Mouse (Mus musculus): ENCODE measurements around the gene Cic. TPM values are rescaled to one million over a fixed set of nuclear protein-coding genes. Genes with fewer than 3 reads are reported as not detected.

Cic gene
- 119 and 121 TPM in 2 replicates for total RNA-seq (2014; rRNA removed)
- 25.4 and 31.3 TPM in 2 replicates for polyA plus RNA-seq (2015; fragmentation: Nextera tagmentation; extraction: Ambion mirVana)

GRCm38 (mm10) chr7:25267301-25267750 is at the start of gene Cic:
Cic (plus strand) TSS chr7:25267704.
- Histone ChIP-seq H3K4me3 (ENCODE audit: low read depth, low read length) (peak within 1 kb of the TSS; percentile 98), H3K9ac (peak within 1 kb of the TSS; percentile 87), H3K9me3 (ENCODE audit: low read length) (no peaks in the 10 kb centered on the region), H3K27me3 (ENCODE audit: insufficient read depth, low read length) (no peaks in the 10 kb centered on the region), H3K4me1 (ENCODE audit: insufficient read depth) (peaks cover 14% of the 10 kb centered on the region), H3K36me3 (ENCODE audit: insufficient read depth) (peaks cover 17% of the 10 kb centered on the region), H3K4me2 (ENCODE audit: low read depth) (peak within 1 kb of the TSS; percentile 83), H3K27ac (ENCODE audit: low read depth, low read length) (peak within 1 kb of the TSS; percentile 91)
- no peak; the same call in 1 of the 2 replicates for TF ChIP-seq CTCF (IDR thresholded peaks at IDR 0.05; ENCODE audit: low read depth)
- WGBS, result under 1% methylated on average over 29 of the region's 29 CpGs
- DNase-seq (peak; percentile 99), ATAC-seq (peak; percentile 84)

- ATAC-seq (no peak), DNase-seq (peak; percentile 62)
- 1% methylated on average over 53 of the region's 53 CpGs for WGBS
- Histone ChIP-seq H3K9me3 (ENCODE audit: low read length) (no peaks in the 10 kb centered on the region), H3K9ac (peak overlapping the region; percentile 76), H3K4me2 (ENCODE audit: low read depth) (peak overlapping the region; percentile 96), H3K4me3 (ENCODE audit: low read depth, low read length) (peak overlapping the region; percentile 67), H3K4me1 (ENCODE audit: insufficient read depth) (peaks cover 12% of the 10 kb centered on the region), H3K27me3 (ENCODE audit: insufficient read depth, low read length) (no peaks in the 10 kb centered on the region), H3K36me3 (ENCODE audit: insufficient read depth) (peaks cover 14% of the 10 kb centered on the region; the same call in 1 of the 2 replicates), H3K27ac (ENCODE audit: low read depth, low read length) (peak overlapping the region; percentile 88; the same call in 1 of the 2 replicates)
- TF ChIP-seq CTCF (IDR thresholded peaks at IDR 0.05; ENCODE audit: low read depth), result peak; percentile 33; the same call in 1 of the 2 replicates
Observed at GRCm38 (mm10) chr7:25218705-25219415, 48.6 kb upstream of the Cic start.

- H3K4me3 ChIP-seq (ENCODE audit: low read depth, low read length), result peak overlapping the region; percentile 67
- H3K9ac ChIP-seq, result peak overlapping the region; percentile 76
- 1% methylated on average over 16 of the region's 16 CpGs for WGBS
- DNase-seq, result no peak
- H3K4me1 ChIP-seq (ENCODE audit: insufficient read depth), result peaks cover 12% of the 10 kb centered on the region
- H3K36me3 ChIP-seq (ENCODE audit: insufficient read depth), result peaks cover 13% of the 10 kb centered on the region; the same call in 1 of the 2 replicates
- peak overlapping the region; percentile 88; the same call in 1 of the 2 replicates for H3K27ac ChIP-seq (ENCODE audit: low read depth, low read length)
- no peaks in the 10 kb centered on the region for H3K27me3 ChIP-seq (ENCODE audit: insufficient read depth, low read length)
- no peaks in the 10 kb centered on the region for H3K9me3 ChIP-seq (ENCODE audit: low read length)
- no peak for ATAC-seq
- peak overlapping the region; percentile 96 for H3K4me2 ChIP-seq (ENCODE audit: low read depth)
- no peak for TF ChIP-seq CTCF (IDR thresholded peaks at IDR 0.05; ENCODE audit: low read depth)
Observed at GRCm38 (mm10) chr7:25219416-25219750, 48.1 kb upstream of the Cic start.

GRCm38 (mm10) chr7:25219756-25220456 is 47.6 kb upstream of the Cic start:
- TF ChIP-seq CTCF (IDR thresholded peaks at IDR 0.05; ENCODE audit: low read depth), result no peak
- peak overlapping the region; percentile 88 for H3K27ac ChIP-seq (ENCODE audit: low read depth, low read length)
- H3K4me2 ChIP-seq (ENCODE audit: low read depth), result peak overlapping the region; percentile 96
- DNase-seq, result peak; percentile 95
- peaks cover 15% of the 10 kb centered on the region; the same call in 1 of the 2 replicates for H3K36me3 ChIP-seq (ENCODE audit: insufficient read depth)
- ATAC-seq, result peak; percentile 47
- peaks cover 12% of the 10 kb centered on the region for H3K4me1 ChIP-seq (ENCODE audit: insufficient read depth)
- H3K9me3 ChIP-seq (ENCODE audit: low read length), result no peaks in the 10 kb centered on the region
- H3K9ac ChIP-seq, result peak overlapping the region; percentile 76
- H3K4me3 ChIP-seq (ENCODE audit: low read depth, low read length), result peak overlapping the region; percentile 67
- WGBS, result 3% methylated on average over 31 of the region's 31 CpGs
- no peaks in the 10 kb centered on the region for H3K27me3 ChIP-seq (ENCODE audit: insufficient read depth, low read length)

GRCm38 (mm10) chr7:25220457-25221101 is 46.9 kb upstream of the Cic start, which contains the start of gene Dedd2:
Dedd2 (minus strand) TSS chr7:25220615.
- Histone ChIP-seq H3K27ac (ENCODE audit: low read depth, low read length) (peak within 1 kb of the TSS; percentile 88), H3K9ac (peak within 1 kb of the TSS; percentile 79), H3K4me1 (ENCODE audit: insufficient read depth) (peaks cover 12% of the 10 kb centered on the region), H3K4me3 (ENCODE audit: low read depth, low read length) (peak within 1 kb of the TSS; percentile 67), H3K27me3 (ENCODE audit: insufficient read depth, low read length) (no peaks in the 10 kb centered on the region), H3K4me2 (ENCODE audit: low read depth) (peak within 1 kb of the TSS; percentile 96), H3K36me3 (ENCODE audit: insufficient read depth) (peaks cover 17% of the 10 kb centered on the region; the same call in 1 of the 2 replicates), H3K9me3 (ENCODE audit: low read length) (no peaks in the 10 kb centered on the region)
- DNase-seq (peak; percentile 31), ATAC-seq (no peak)
- TF ChIP-seq CTCF (IDR thresholded peaks at IDR 0.05; ENCODE audit: low read depth), result no peak
- 6% methylated on average over 20 of the region's 20 CpGs for WGBS

- ATAC-seq, result peak; percentile 98
- H3K9me3 ChIP-seq (ENCODE audit: low read length), result no peaks in the 10 kb centered on the region
- H3K4me3 ChIP-seq (ENCODE audit: low read depth, low read length), result peak within 1 kb of the TSS; percentile 67
- peak within 1 kb of the TSS; percentile 96 for H3K4me2 ChIP-seq (ENCODE audit: low read depth)
- DNase-seq, result peak; percentile 99
- under 1% methylated on average over 45 of the region's 45 CpGs for WGBS
- peak within 1 kb of the TSS; percentile 88 for H3K27ac ChIP-seq (ENCODE audit: low read depth, low read length)
- H3K9ac ChIP-seq, result peak within 1 kb of the TSS; percentile 79
- peak; percentile 33 for TF ChIP-seq CTCF (IDR thresholded peaks at IDR 0.05; ENCODE audit: low read depth)
- H3K4me1 ChIP-seq (ENCODE audit: insufficient read depth), result peaks cover 12% of the 10 kb centered on the region
- H3K27me3 ChIP-seq (ENCODE audit: insufficient read depth, low read length), result no peaks in the 10 kb centered on the region
- peaks cover 20% of the 10 kb centered on the region for H3K36me3 ChIP-seq (ENCODE audit: insufficient read depth)
Observed at GRCm38 (mm10) chr7:25221102-25221883, 46.2 kb upstream of the Cic start, which contains the start of gene Zfp526. Zfp526 (plus strand) TSS chr7:25221425.
